Mouse (Mus musculus): ENCODE results near the gene Arhgap9.

GRCm38 (mm10) chr10:127321621-127322020, at the start of gene Arhgap9:
- TF ChIP-seq CTCF (IDR thresholded peaks at IDR 0.05; ENCODE audit: insufficient read depth, low read length): no peak
- TF ChIP-seq POLR2A (IDR thresholded peaks at IDR 0.05; ENCODE audit: borderline replicate concordance, extremely low read depth, low read depth, low read length): no peak

Data from lung, adult 2 months (tissue).